Mouse (Mus musculus) gastrocnemius, postnatal 10 days (tissue): ENCODE measurements around the gene Gabrb2. TPM values are rescaled to one million over a fixed set of nuclear protein-coding genes. Genes with fewer than 3 reads are reported as not detected.

Experiments used
- DNase-seq: peaks from one replicate; pipeline ENCODE4 v3.0.0; 2021; ENCODE audit warnings: mixed read lengths
- total RNA-seq, 2 experiments: library from RNA; stranded (reverse); gene quantifications; 2 replicates each; pipeline ENCODE4 v1.2.3; 2021

The Gabrb2 gene
- total RNA-seq, 2 experiments from 2014 or later = 1.3 to 1.5 TPM

DNA sequence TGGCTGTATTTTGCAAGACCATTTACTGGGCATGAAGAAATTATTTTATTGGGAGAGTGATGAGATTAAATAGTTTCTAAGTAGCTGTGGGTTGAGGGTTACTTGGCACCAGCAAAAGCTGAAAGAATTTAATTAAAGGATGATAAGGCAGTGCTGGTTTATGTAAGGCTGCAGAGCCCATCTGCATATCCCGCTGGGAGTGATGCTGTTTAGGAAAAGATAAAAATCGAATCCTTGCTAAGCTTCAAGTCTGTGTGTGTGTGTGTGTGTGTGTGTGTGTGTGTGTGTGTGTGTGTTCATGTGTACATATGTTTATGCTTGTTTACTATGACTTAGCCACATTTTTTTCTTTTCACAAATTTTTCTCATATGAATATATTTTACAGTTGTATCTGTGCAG lies 113.0 kb downstream of the Gabrb2 start:
- no peak for DNase-seq

- DNase-seq = no peak
Measured at GRCm38 (mm10) chr11:42535286-42535685, 115.7 kb downstream of the Gabrb2 start.

DNA sequence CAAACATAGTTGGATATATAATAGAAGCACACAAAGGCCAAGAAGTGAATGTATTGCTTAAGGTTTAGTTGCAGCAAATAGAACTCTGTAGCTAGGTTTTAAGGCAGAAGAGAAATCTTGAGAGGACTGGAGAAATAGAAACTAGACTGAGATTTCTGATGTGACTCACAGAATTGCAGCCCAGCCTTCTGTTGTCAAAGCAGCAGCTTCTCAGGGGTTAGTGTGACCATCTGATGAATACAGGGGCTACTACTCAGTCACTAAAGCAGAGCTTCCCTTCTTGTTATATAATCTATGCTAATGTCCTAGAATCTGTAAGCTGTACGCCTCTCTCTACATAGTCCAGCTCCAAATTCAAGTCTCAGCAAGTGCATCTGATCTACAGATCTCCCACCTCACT lies 116.3 kb downstream of the Gabrb2 start:
- no peak for DNase-seq

GRCm38 (mm10) chr11:42542861-42543260 lies 123.3 kb downstream of the Gabrb2 start:
- no peak for DNase-seq

GRCm38 (mm10) chr11:42566023-42566422 lies 146.5 kb downstream of the Gabrb2 start:
- no peak for DNase-seq

- no peak for DNase-seq
Measured at GRCm38 (mm10) chr11:42571467-42571866, 151.9 kb downstream of the Gabrb2 start.

DNA sequence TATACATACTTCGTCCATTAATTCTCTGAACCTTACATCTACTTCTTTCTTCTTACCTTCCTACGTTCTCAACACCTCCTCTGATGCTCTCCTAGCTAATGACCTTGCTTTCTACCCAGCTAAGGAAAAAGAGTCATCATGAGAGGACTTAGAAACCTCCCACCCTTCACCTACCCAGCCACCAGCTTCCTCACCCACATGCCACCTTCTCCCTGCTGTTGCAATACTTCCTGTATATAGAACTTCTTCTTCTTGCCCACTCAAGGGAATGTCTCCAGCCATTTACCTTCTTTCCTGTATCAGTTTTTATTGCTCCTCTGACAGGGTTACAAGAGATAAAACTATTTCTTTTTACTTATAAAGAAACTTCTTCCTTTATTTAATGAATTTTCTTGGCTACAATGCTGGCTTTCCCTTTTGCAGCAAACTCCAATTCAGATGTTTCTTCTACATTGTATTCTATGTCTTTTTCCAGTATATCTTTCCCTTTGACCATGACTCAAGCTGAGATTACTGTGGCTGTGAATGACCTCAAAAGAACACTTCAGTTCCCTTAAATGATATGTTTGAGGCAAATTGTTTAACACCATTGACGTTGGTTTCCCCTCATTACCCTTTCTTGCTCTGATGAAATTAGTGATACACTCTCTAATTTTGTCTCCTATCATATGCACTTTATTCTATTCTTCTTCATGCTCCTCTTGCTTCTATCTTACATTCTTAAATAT lies 155.8 kb downstream of the Gabrb2 start:
- no peak for DNase-seq

DNA sequence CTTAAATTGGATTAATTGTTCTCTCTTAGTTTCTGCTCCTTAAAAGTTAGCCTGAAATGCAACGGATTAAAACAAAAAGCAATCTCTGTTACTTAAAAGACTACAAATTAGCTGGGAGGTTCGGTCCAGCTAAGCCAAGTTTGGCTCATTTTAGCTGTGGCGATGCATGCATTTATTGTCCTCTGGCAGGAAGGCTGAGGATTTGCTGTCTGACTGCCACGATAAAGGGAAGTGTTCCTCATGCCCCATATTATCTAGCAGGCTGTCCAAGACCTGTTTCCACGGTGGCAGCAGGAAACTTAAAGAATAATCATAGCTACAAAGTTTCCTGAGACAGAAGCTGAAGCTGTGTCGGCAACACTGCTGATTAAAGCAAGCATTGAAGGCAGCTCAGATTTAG lies 160.2 kb downstream of the Gabrb2 start:
- DNase-seq = no peak

DNA sequence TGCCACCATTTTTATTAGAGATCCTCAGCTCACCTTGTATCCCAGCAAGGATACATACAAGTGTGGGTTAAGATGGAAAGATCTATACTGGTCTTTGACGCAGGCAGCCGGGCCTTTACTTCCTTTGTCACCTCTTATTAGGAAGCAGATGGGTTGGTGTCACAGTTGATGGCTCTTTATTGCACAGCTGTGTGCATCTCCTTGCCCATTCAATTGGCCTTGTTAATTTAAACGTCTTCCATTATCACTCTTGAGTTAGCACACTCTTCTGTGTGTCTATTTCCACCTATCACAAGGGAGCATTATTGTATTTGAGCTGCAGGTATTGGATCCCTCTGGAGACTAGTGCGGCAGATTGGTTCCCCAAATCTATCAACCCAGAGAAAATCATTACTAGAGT lies 161.6 kb downstream of the Gabrb2 start:
- DNase-seq = no peak

- no peak for DNase-seq
Measured at GRCm38 (mm10) chr11:42581753-42582152, 162.2 kb downstream of the Gabrb2 start.

GRCm38 (mm10) chr11:42592418-42592817 lies 172.9 kb downstream of the Gabrb2 start:
- DNase-seq = no peak

- peak; percentile 13 for DNase-seq
Measured at GRCm38 (mm10) chr11:42606225-42606624, 186.7 kb downstream of the Gabrb2 start.

DNA sequence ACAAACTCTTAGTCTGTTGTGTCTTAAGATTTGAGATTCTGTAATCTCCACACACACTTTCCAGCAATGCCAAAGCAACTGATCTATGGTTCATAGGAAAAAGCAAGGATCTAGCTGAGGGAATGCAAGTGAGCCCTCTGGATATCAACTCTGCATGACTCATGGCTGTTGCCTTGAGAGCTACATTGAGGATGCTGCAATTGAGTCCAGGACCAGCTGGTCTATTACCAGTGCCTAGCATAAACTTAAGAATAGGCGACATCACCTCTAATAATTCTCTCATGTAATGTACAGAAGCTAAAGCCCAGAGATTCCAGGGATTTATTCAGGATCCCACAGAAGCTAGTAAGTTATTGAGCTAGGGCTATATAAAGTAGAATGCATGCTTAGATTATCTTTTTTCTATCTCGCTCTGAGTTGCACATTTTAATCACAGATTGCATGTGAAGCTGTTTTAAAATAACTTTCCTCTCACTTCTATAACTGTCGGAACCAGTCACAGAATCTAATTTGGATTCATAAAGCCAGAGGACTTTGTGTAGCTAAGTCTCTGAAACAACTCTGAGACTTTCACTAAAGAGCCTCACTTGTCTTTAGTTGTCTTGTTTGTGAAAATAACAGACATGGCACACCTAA lies 189.7 kb downstream of the Gabrb2 start:
- no peak for DNase-seq

- no peak for DNase-seq
Measured at GRCm38 (mm10) chr11:42618195-42618594, 198.6 kb downstream of the Gabrb2 start.

GRCm38 (mm10) chr11:42621109-42621508 lies 201.6 kb downstream of the Gabrb2 start:
- DNase-seq = peak; percentile 3

DNA sequence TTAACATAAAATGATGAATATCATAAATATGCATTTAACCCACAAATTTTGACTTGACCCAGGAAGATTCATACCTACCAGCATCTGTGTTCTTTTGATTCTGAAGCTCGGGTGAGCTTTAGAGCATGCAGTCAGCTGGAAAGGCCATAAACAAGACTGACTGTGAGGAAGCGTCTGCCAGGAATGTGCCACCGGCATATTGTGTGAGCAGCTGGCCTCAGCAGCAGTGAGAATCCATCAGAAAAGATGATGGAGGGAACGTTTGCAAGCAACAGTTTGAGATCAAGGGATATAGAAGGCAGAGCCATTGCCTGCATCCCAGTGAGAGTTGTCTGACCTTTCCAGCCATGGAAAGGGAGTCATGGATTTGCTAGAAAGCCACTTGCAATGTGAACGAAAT lies 230.6 kb downstream of the Gabrb2 start:
- DNase-seq = no peak

- no peak for DNase-seq
Measured at GRCm38 (mm10) chr11:42651572-42651971, 232.0 kb downstream of the Gabrb2 start.

DNA sequence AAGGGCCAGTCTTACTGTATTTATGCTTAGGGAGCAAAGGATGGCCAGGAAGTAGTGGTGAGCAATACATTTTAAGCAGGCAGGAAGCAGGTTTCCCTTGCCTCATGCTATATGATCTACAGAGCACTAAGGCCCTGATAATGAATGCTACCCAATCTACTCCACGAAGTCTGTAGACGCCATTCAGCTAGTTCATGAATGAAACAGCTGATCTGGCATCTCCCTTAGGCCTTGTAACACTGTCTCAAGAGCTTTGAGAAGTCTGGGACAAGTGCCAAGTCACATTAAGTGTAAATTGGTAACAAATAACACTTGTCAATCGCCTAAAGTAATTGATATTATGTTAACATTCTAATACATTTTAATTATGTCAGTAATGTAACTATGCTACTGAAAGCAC lies 234.6 kb downstream of the Gabrb2 start:
- no peak for DNase-seq

DNA sequence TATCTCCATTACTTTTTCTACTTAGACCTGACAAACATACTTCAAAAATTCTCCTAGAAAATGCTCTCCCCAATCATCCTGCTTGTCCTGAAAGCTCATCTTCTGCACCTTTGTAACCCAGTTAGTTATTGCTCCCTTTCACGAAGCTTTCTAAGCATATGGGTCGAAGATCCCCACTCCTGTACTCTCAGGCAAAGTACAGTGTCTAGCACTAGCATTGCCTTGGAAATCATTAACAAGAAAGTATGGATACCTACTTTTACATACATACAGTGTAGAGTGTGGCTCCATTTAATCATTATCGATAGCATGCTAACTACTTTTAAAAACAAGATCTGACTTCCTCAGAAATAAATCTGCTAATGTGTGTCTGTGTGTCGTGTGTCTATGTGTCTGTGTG lies 249.1 kb downstream of the Gabrb2 start:
- no peak for DNase-seq

Other genes starting within 250 kb of the Gabrb2 start
- gene Gabra1, start 236.8 kb upstream of the Gabrb2 start, total RNA-seq = 1 to 10 TPM; 1.8 to 2.3 TPM
- gene Gabra6, start 98.7 kb upstream of the Gabrb2 start, total RNA-seq = not detected